ENCODE assay signal across 9 mouse cellular contexts in the genomic region with DNA sequence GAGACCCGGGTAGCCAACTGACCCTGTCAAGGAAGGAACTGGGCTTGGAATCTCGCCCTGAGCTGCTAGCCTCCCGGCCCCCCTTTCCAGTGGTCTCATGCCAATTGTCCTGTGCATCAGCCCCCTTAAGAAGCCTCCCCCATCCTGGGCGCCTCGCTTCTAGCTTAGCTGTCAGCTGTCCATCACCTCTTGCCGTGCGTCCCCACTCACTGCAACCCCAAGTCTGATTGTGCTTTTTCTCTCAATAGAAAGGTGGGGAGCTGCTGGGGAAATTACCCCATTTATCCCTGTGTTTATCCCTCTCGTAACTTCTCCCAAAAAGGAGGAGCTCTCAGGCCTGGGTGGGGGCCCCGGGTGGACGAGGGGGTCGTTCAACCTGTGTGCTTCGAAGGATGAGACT. TPM values are rescaled to one million over a fixed set of nuclear protein-coding genes. Genes with fewer than 3 reads are reported as not detected.
DNase-seq lines count a peak whose midpoint lies in the region; ATAC-seq lines count a peak whose summit lies in the region.
"Had no signal": no experiment of that assay in that cellular context is flagged by ENCODE, and none has a peak within 500 bp of the region (broad histone marks: within the 10 kb centered on the region; RNA-seq: fewer than 3 reads in every experiment).

No protein-coding gene starts in this region.

- ATAC-seq in stomach, embryonic 14.5 days (ENCODE audit: insufficient number of reproducible peaks, insufficient read depth, low FRiP score, low read depth) = no peak
- ATAC-seq in activated CD4-positive, CD25-positive, alpha-beta regulatory T cell, adult 4 months = no peak

- no peak overlapping the region for H3K27ac ChIP-seq in stomach, embryonic 14.5 days (ENCODE audit: low read length)

- intact Hi-C loops in left cerebral cortex, postnatal 14 days (cut with DNase I) = no loop called here

- peak overlapping the region; percentile 74 for H3K4me2 ChIP-seq in stomach, embryonic 14.5 days (replicated peaks; ENCODE audit: low read depth, low read length)

- no peaks in the 10 kb centered on the region for H3K9me3 ChIP-seq in stomach, embryonic 14.5 days (ENCODE audit: control insufficient read depth, low read depth, low read length)
- H3K9me3 ChIP-seq: megakaryocyte, embryonic 14.5 days had no signal

- DNase-seq in cerebellum, adult 11-12 months = peak; percentile 74
- no peak for DNase-seq in cerebellum, postnatal 4 days (ENCODE audit: low spot score in 2 of 2)
- peak; percentile 46 to 57 for DNase-seq in right cerebral cortex, postnatal 10 days (ENCODE audit: low spot score in 2 of 2)
- no peak for DNase-seq in right cerebral cortex, adult 18-20 months
- DNase-seq in kidney, postnatal 10 days = peak; percentile 44
- no peak for DNase-seq in left cerebral cortex, postnatal 14 days (ENCODE audit: low spot score in 2 of 2)

- H3K27me3 ChIP-seq in stomach, embryonic 14.5 days (ENCODE audit: control insufficient read depth, insufficient read depth, low read length) = no peaks in the 10 kb centered on the region
- H3K27me3 ChIP-seq: megakaryocyte, embryonic 14.5 days had no signal

- peak overlapping the region; percentile 75; the same call in 1 of the 2 replicates for H3K4me3 ChIP-seq in stomach, embryonic 14.5 days (ENCODE audit: low read depth, low read length)

- 14% methylated on average over 12 of the region's 12 CpGs for WGBS in stomach, embryonic 14.5 days

- H3K36me3 ChIP-seq in stomach, embryonic 14.5 days (ENCODE audit: control insufficient read depth, insufficient read depth, low read length) = peaks cover 34% of the 10 kb centered on the region; the same call in 1 of the 2 replicates

- H3K9ac ChIP-seq in stomach, embryonic 14.5 days (replicated peaks; ENCODE audit: low read depth, low read length) = no peak overlapping the region

- H3K4me1 ChIP-seq in stomach, embryonic 14.5 days (ENCODE audit: control insufficient read depth, insufficient read depth, low read length) = peaks cover 11% of the 10 kb centered on the region

RNA-seq across cellular contexts. Expression of a gene that starts 1.5 kb away (rescaled TPM):
- polyA plus RNA-seq in stomach, embryonic 14.5 days (2014; fragmentation: Nextera tagmentation; extraction: Ambion mirVana) = 17.5 and 18.3 TPM in 2 replicates
- total RNA-seq in left cerebral cortex, postnatal 14 days (2021) = 10 to 100 TPM; 51.3 to 52.0 TPM
- polyA plus RNA-seq in activated CD4-positive, CD25-positive, alpha-beta regulatory T cell, adult 4 months (2017; shearing (Covaris generic)) = 1 to 10 TPM; 5.5 to 5.9 TPM

RNA-seq across cellular contexts. Expression of a gene that starts 5.3 kb away (rescaled TPM):
- polyA plus RNA-seq in stomach, embryonic 14.5 days (2014; fragmentation: Nextera tagmentation; extraction: Ambion mirVana) = 0.71 and 0.87 TPM in 2 replicates
- total RNA-seq in left cerebral cortex, postnatal 14 days (2021) = under 1 TPM; 0.40 to 0.57 TPM
- polyA plus RNA-seq in activated CD4-positive, CD25-positive, alpha-beta regulatory T cell, adult 4 months (2017; shearing (Covaris generic)) = under 1 TPM in 1 of 2 experiments, not detected in 1; 0.95 TPM

RNA-seq across cellular contexts. Expression of a gene that starts 16.0 kb away (rescaled TPM):
- polyA plus RNA-seq in stomach, embryonic 14.5 days (2014; fragmentation: Nextera tagmentation; extraction: Ambion mirVana) = 1.1 and 1.3 TPM in 2 replicates
- 1 to 10 TPM; 1.4 to 2.1 TPM for total RNA-seq in left cerebral cortex, postnatal 14 days (2021)
- 1 to 10 TPM in 1 of 2 experiments, under 1 TPM in 1; 0.83 to 1.1 TPM for polyA plus RNA-seq in activated CD4-positive, CD25-positive, alpha-beta regulatory T cell, adult 4 months (2017; shearing (Covaris generic))

RNA-seq across cellular contexts. Expression of a gene that starts 23.2 kb away (rescaled TPM):
- 101 and 112 TPM in 2 replicates for polyA plus RNA-seq in stomach, embryonic 14.5 days (2014; fragmentation: Nextera tagmentation; extraction: Ambion mirVana)
- total RNA-seq in left cerebral cortex, postnatal 14 days (2021) = 100 to 1,000 TPM; 268 to 280 TPM
- 10 to 100 TPM; 18.9 to 22.0 TPM for polyA plus RNA-seq in activated CD4-positive, CD25-positive, alpha-beta regulatory T cell, adult 4 months (2017; shearing (Covaris generic))

RNA-seq across cellular contexts. Expression of a gene that starts 25.3 kb away (rescaled TPM):
- 3.2 and 3.6 TPM in 2 replicates for polyA plus RNA-seq in stomach, embryonic 14.5 days (2014; fragmentation: Nextera tagmentation; extraction: Ambion mirVana)
- total RNA-seq in left cerebral cortex, postnatal 14 days (2021) = 1 to 10 TPM; 3.5 to 3.8 TPM
- 1 to 10 TPM; 1.1 to 2.4 TPM for polyA plus RNA-seq in activated CD4-positive, CD25-positive, alpha-beta regulatory T cell, adult 4 months (2017; shearing (Covaris generic))

Comparison
In these comparisons a context has a peak if more than half of its experiments do, and no peak if none do; other contexts are left out.
1. DNase-seq: peak in cerebellum, adult 11-12 months (single experiment), right cerebral cortex, postnatal 10 days (2 of 2) and kidney, postnatal 10 days (single experiment); none in cerebellum, postnatal 4 days (0 of 2), right cerebral cortex, adult 18-20 months (single experiment) and left cerebral cortex, postnatal 14 days (0 of 2).